Mouse (Mus musculus): Measurements from ENCODE around the gene Olfr293.

Gene Olfr293

DNA sequence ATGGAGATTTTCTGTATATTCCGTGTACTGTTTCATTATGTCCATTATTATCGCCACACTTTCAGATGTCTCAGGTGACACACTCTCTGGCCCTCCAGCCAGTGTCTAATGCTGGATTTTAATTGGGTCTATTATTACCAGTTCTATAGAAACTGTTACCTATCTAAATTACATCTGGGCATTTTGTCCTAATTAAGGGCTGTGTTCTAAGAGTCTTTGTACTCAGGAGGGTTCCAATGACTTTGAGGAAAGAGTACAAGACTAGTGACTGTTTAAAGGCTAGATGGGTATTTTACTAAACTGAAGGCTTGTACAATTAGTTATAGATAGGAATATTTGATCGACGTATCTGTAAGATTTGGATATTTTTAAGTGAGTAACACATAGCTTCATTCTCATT is at the start of gene Olfr293:
Gene Olfr293, plus strand, starts transcription at position 301 of the 400 bp plus-strand sequence.
- DNase-seq = no peak

- no peak for DNase-seq
Measured at GRCm38 (mm10) chr7:86616543-86616942, 32.3 kb upstream of the Olfr293 start, which contains the start of gene Olfr294. Gene Olfr294, minus strand, starts transcription at chr7:86616643.

GRCm38 (mm10) chr7:86688030-86688429 is 39.2 kb downstream of the Olfr293 start, which contains the start of gene Olfr292:
Gene Olfr292, plus strand, starts transcription at chr7:86688330.
- no peak for DNase-seq

Data from lung, postnatal 4 days (tissue).